Mouse (Mus musculus): ENCODE measurements around the gene Dtnb.

The Dtnb gene

GRCm38 (mm10) chr12:3732623-3733265 lies 160.6 kb downstream of the Dtnb start:
- peak; percentile 70 for DNase-seq (ENCODE audit: low read depth, low spot score)

GRCm38 (mm10) chr12:3733328-3733727 lies 161.1 kb downstream of the Dtnb start:
- DNase-seq (ENCODE audit: low read depth, low spot score) = no peak

GRCm38 (mm10) chr12:3737009-3737408 lies 164.8 kb downstream of the Dtnb start:
- DNase-seq (ENCODE audit: low read depth, low spot score) = no peak

GRCm38 (mm10) chr12:3738741-3739529 lies 166.8 kb downstream of the Dtnb start:
- DNase-seq (ENCODE audit: low read depth, low spot score) = peak; percentile 70

GRCm38 (mm10) chr12:3739749-3740704 lies 167.8 kb downstream of the Dtnb start:
- no peak for DNase-seq (ENCODE audit: low read depth, low spot score)

GRCm38 (mm10) chr12:3740705-3741081 lies 168.5 kb downstream of the Dtnb start:
- no peak for DNase-seq (ENCODE audit: low read depth, low spot score)

- no peak for DNase-seq (ENCODE audit: low read depth, low spot score)
These were observed 173.4 kb downstream of the Dtnb start for GRCm38 (mm10) chr12:3745432-3746105.

GRCm38 (mm10) chr12:3746369-3746768 lies 174.2 kb downstream of the Dtnb start:
- no peak for DNase-seq (ENCODE audit: low read depth, low spot score)

GRCm38 (mm10) chr12:3747583-3747982 lies 175.4 kb downstream of the Dtnb start:
- no peak for DNase-seq (ENCODE audit: low read depth, low spot score)

- DNase-seq (ENCODE audit: low read depth, low spot score) = no peak
These were observed 183.3 kb downstream of the Dtnb start for GRCm38 (mm10) chr12:3755522-3755921.

- no peak for DNase-seq (ENCODE audit: low read depth, low spot score)
These were observed 184.0 kb downstream of the Dtnb start for GRCm38 (mm10) chr12:3756216-3756615.

- no peak for DNase-seq (ENCODE audit: low read depth, low spot score)
These were observed 185.9 kb downstream of the Dtnb start for GRCm38 (mm10) chr12:3758127-3758526.

- no peak for DNase-seq (ENCODE audit: low read depth, low spot score)
These were observed 187.2 kb downstream of the Dtnb start for GRCm38 (mm10) chr12:3759419-3759818.

GRCm38 (mm10) chr12:3760876-3761590 lies 188.9 kb downstream of the Dtnb start:
- DNase-seq (ENCODE audit: low read depth, low spot score) = no peak

- DNase-seq (ENCODE audit: low read depth, low spot score) = no peak
These were observed 189.6 kb downstream of the Dtnb start for GRCm38 (mm10) chr12:3761591-3762295.

GRCm38 (mm10) chr12:3764191-3764804 lies 192.1 kb downstream of the Dtnb start:
- DNase-seq (ENCODE audit: low read depth, low spot score) = no peak

- DNase-seq (ENCODE audit: low read depth, low spot score) = peak; percentile 57
These were observed 195.2 kb downstream of the Dtnb start for GRCm38 (mm10) chr12:3767360-3767759.

GRCm38 (mm10) chr12:3768391-3768790 lies 196.2 kb downstream of the Dtnb start:
- DNase-seq (ENCODE audit: low read depth, low spot score) = no peak

GRCm38 (mm10) chr12:3770546-3770945 lies 198.4 kb downstream of the Dtnb start:
- no peak for DNase-seq (ENCODE audit: low read depth, low spot score)

- DNase-seq (ENCODE audit: low read depth, low spot score) = no peak
These were observed 198.9 kb downstream of the Dtnb start for GRCm38 (mm10) chr12:3771080-3771479.
